Mouse (Mus musculus) urinary bladder, postnatal 14 days (tissue): ENCODE data around the gene Hcls1.

Experiments
- DNase-seq: peaks from one replicate; pipeline ENCODE4 v3.0.0; 2021; ENCODE audit warnings: low spot score

Gene Hcls1

GRCm38 (mm10) chr16:36934841-36935620, at the start of gene Hcls1:
Gene Hcls1 (plus strand): TSS chr16:36934983.
- DNase-seq: no peak

GRCm38 (mm10) chr16:36885912-36886311, 48.9 kb upstream of the Hcls1 start:
- DNase-seq: no peak

GRCm38 (mm10) chr16:36887546-36887945, 47.2 kb upstream of the Hcls1 start:
- DNase-seq: no peak

- DNase-seq: no peak
Observed at GRCm38 (mm10) chr16:36890559-36890958, 44.2 kb upstream of the Hcls1 start.

- DNase-seq: no peak
Observed at GRCm38 (mm10) chr16:36891415-36891814, 43.4 kb upstream of the Hcls1 start.

GRCm38 (mm10) chr16:36893317-36893716, 41.5 kb upstream of the Hcls1 start:
- no peak for DNase-seq

GRCm38 (mm10) chr16:36896712-36897111, 38.1 kb upstream of the Hcls1 start:
- no peak for DNase-seq

GRCm38 (mm10) chr16:36903156-36903555, 31.6 kb upstream of the Hcls1 start:
- no peak for DNase-seq

GRCm38 (mm10) chr16:36911909-36912308, 22.9 kb upstream of the Hcls1 start:
- DNase-seq: no peak

- no peak for DNase-seq
Observed at GRCm38 (mm10) chr16:36912311-36912710, 22.5 kb upstream of the Hcls1 start.

- no peak for DNase-seq
Observed at GRCm38 (mm10) chr16:36914195-36914594, 20.6 kb upstream of the Hcls1 start.

GRCm38 (mm10) chr16:36918505-36918904, 16.3 kb upstream of the Hcls1 start:
- no peak for DNase-seq

GRCm38 (mm10) chr16:36920410-36920809, 14.4 kb upstream of the Hcls1 start:
- no peak for DNase-seq

GRCm38 (mm10) chr16:36921067-36921613, 13.6 kb upstream of the Hcls1 start:
- no peak for DNase-seq

- DNase-seq: no peak
Observed at GRCm38 (mm10) chr16:36921980-36922379, 12.8 kb upstream of the Hcls1 start.

GRCm38 (mm10) chr16:36924312-36924711, 10.5 kb upstream of the Hcls1 start:
- no peak for DNase-seq

GRCm38 (mm10) chr16:36925351-36925750, 9.4 kb upstream of the Hcls1 start:
- no peak for DNase-seq

- DNase-seq: no peak
Observed at GRCm38 (mm10) chr16:36925797-36926196, 9.0 kb upstream of the Hcls1 start.

- no peak for DNase-seq
Observed at GRCm38 (mm10) chr16:36926514-36927447, 8.0 kb upstream of the Hcls1 start.

- DNase-seq: no peak
Observed at GRCm38 (mm10) chr16:36927495-36928105, 7.2 kb upstream of the Hcls1 start.

- no peak for DNase-seq
Observed at GRCm38 (mm10) chr16:36928106-36928500, 6.7 kb upstream of the Hcls1 start.

GRCm38 (mm10) chr16:36929216-36929615, 5.6 kb upstream of the Hcls1 start:
- DNase-seq: no peak
